Mouse (Mus musculus) G1E (cell line): ENCODE data around the gene Rtn4rl1.

Source experiments
- CTCF ChIP-seq: IDR thresholded peaks from 2 replicates; pipeline ENCODE4 v1.5.1; 2012; ENCODE audit warnings: low read depth, low read length, inconsistent platforms, mixed read lengths
- TAL1 ChIP-seq: conservative IDR thresholded peaks from 2 replicates; pipeline ENCODE4 v1.6.1; 2012; ENCODE audit warnings: low read depth, low read length, inconsistent platforms, mixed read lengths

DNA sequence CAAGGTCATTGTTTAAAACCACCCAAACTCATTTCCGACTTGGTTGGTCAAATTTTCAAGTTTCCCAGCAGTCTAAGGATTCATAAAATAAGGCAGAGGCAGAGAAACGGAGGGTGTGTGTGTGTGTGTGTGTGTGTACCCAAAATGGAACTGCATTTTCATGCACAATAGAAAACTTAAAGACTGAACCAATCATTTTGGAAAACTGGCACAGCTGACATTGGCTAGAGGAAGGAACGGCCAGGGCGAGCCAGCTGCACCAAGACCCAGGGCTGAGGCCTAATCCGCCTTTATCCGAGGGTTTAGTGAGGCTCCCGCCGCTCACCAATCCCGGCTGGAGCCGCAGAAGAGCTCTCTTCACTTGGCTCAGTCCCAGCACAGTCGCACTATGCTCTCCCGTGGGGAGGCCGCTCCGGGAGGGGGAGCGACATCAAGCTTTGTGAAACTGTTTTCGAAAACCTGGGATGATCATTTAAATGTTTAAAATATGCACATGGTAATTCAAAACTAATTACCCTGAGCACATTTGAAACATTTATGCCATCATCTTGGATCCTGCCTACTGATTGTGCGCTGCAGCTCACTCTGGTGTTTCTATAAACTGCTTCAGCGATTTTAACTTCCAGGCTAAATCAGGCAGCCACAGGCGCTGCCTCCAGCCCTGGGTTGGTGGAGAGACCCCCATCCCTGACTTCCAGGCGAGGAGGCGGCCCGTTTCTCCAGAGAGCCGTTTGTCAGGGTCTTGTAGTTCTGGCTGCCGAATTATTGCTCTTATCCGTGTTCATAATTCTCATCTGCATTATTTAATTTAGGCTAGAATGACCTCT, 98.0 kb downstream of the Rtn4rl1 start:
- TF ChIP-seq CTCF (no peak), TAL1 (no peak)
